22 mouse cellular contexts compared by ENCODE assay signal in the genomic region with DNA sequence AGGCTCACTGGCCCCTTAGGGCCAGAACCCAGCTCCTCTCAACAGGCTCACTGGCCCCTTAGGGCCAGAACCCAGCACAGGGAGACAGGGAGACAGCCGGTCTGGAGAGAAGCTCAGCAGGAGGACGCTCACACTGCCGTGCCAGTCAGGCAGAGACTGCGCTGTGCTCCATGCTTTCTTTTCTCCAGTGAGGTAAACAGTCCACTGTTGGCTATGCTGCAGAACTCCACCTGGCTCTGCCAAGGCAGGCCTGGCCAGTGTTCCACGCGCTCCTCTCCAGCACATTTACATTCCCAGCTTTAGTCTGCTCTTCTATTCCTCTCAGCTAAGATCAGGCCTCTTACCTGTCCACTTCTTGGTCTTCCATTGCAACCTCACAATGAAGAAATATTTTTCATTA. TPM values are rescaled to one million over a fixed set of nuclear protein-coding genes. Genes with fewer than 3 reads are reported as not detected.
A peak's percentile ranks its signal among the peaks of the same experiment; 100 is the strongest.
DNase-seq lines count a peak whose midpoint lies in the region; ATAC-seq lines count a peak whose summit lies in the region.
"Had no signal": no experiment of that assay in that cellular context is flagged by ENCODE, and none has a peak within 500 bp of the region (broad histone marks: within the 10 kb centered on the region; RNA-seq: fewer than 3 reads in every experiment).

No protein-coding gene starts in this region.

- no peak for ATAC-seq in heart, embryonic 12.5 days (ENCODE audit: insufficient number of reproducible peaks, low FRiP score)
- ATAC-seq: forebrain, embryonic 13.5 days; intestine, embryonic 15.5 days had no signal

- H3K36me3 ChIP-seq in heart, embryonic 12.5 days, result peaks cover 6% of the 10 kb centered on the region; the same call in 1 of the 2 replicates
- H3K36me3 ChIP-seq: hindbrain, embryonic 15.5 days; intestine, embryonic 15.5 days; midbrain, embryonic 12.5 days; neural tube, embryonic 15.5 days had no signal

- DNase-seq in heart, adult 8-10 months (ENCODE audit: low spot score), result peak; percentile 11
- DNase-seq in cerebellum, adult 11-12 months, result peak; percentile 70
- DNase-seq in cerebellum, adult 8-10 months, result peak; percentile 39
- peak; percentile 55 to 63 for DNase-seq in cerebellum, postnatal 36 days
- DNase-seq in frontal cortex, postnatal 14 days (ENCODE audit: low spot score in 2 of 2), result no peak
- DNase-seq in ovary, postnatal 14 days (ENCODE audit: low spot score), result no peak
- DNase-seq: adrenal gland, adult 8-10 months; heart, postnatal 4 days; kidney, adult 8-10 months; kidney, postnatal 10 days; lung, adult 18-20 months; lung, postnatal 14 days; thymus, adult 18-20 months; thymus, postnatal 4 days had no signal

- WGBS in heart, embryonic 12.5 days, result 90% methylated on average over 6 of the region's 6 CpGs

- H3K27ac ChIP-seq in heart, embryonic 12.5 days (ENCODE audit: poor library complexity, severe bottlenecking), result no peak overlapping the region
- H3K27ac ChIP-seq: forebrain, embryonic 13.5 days; heart, embryonic 13.5 days; hindbrain, embryonic 15.5 days; intestine, embryonic 15.5 days; midbrain, embryonic 12.5 days; neural tube, embryonic 15.5 days had no signal

- no peak overlapping the region for H3K4me3 ChIP-seq in heart, embryonic 12.5 days
- H3K4me3 ChIP-seq: forebrain, embryonic 13.5 days; heart, embryonic 13.5 days; hindbrain, embryonic 15.5 days; intestine, embryonic 15.5 days; midbrain, embryonic 12.5 days; neural tube, embryonic 15.5 days had no signal

- H3K4me1 ChIP-seq in heart, embryonic 12.5 days (replicated peaks), result no peaks in the 10 kb centered on the region
- H3K4me1 ChIP-seq: forebrain, embryonic 13.5 days; heart, embryonic 13.5 days; hindbrain, embryonic 15.5 days; intestine, embryonic 15.5 days; midbrain, embryonic 12.5 days; neural tube, embryonic 15.5 days had no signal

- no peaks in the 10 kb centered on the region for H3K9me3 ChIP-seq in heart, embryonic 12.5 days (replicated peaks)
- H3K9me3 ChIP-seq: forebrain, embryonic 13.5 days; heart, embryonic 13.5 days; hindbrain, embryonic 15.5 days; intestine, embryonic 15.5 days; midbrain, embryonic 12.5 days; neural tube, embryonic 15.5 days had no signal

- no peak overlapping the region for H3K9ac ChIP-seq in heart, embryonic 12.5 days
- H3K9ac ChIP-seq: forebrain, embryonic 13.5 days; heart, embryonic 13.5 days; hindbrain, embryonic 15.5 days; intestine, embryonic 15.5 days; midbrain, embryonic 12.5 days; neural tube, embryonic 15.5 days had no signal

- H3K4me2 ChIP-seq in heart, embryonic 12.5 days, result no peak overlapping the region
- H3K4me2 ChIP-seq: forebrain, embryonic 13.5 days; heart, embryonic 13.5 days; hindbrain, embryonic 15.5 days; intestine, embryonic 15.5 days; liver, embryonic 11.5 days; midbrain, embryonic 12.5 days; neural tube, embryonic 15.5 days had no signal

- no peaks in the 10 kb centered on the region for H3K27me3 ChIP-seq in heart, embryonic 12.5 days (replicated peaks)
- H3K27me3 ChIP-seq: forebrain, embryonic 13.5 days; heart, embryonic 13.5 days; hindbrain, embryonic 15.5 days; intestine, embryonic 15.5 days; midbrain, embryonic 12.5 days; neural tube, embryonic 15.5 days had no signal

RNA-seq across cellular contexts. Expression of a gene that starts 11.6 kb away (rescaled TPM):
- 10 to 100 TPM; 85.3 to 90.4 (median 87.3) TPM for total RNA-seq in heart, adult 8-10 months (2022)
- 46.3 and 48.3 TPM in 2 replicates for polyA plus RNA-seq in heart, embryonic 12.5 days (2016; fragmentation: Nextera tagmentation; extraction: Ambion mirVana)

RNA-seq across cellular contexts. Expression of a gene that starts 11.7 kb away (rescaled TPM):
- 10 to 100 TPM; 11.5 to 13.0 (median 11.9) TPM for total RNA-seq in heart, adult 8-10 months (2022)
- polyA plus RNA-seq in heart, embryonic 12.5 days (2016; fragmentation: Nextera tagmentation; extraction: Ambion mirVana), result 21.0 and 24.1 TPM in 2 replicates

Comparison
In these comparisons a context has a peak if more than half of its experiments do, and no peak if none do; other contexts are left out.
1. DNase-seq: peak in heart, adult 8-10 months (single experiment), cerebellum, adult 11-12 months (single experiment), cerebellum, adult 8-10 months (single experiment) and cerebellum, postnatal 36 days (2 of 2); none in frontal cortex, postnatal 14 days (0 of 2) and ovary, postnatal 14 days (single experiment).